Mouse (Mus musculus) G1E (cell line): ENCODE measurements around the gene Krtcap2.

ENCODE experiments used
- CTCF ChIP-seq: IDR thresholded peaks from 2 replicates; pipeline ENCODE4 v1.5.1; 2012; ENCODE audit warnings: low read depth, low read length, inconsistent platforms, mixed read lengths
- GATA1 ChIP-seq: IDR thresholded peaks from 2 replicates; pipeline ENCODE4 v1.6.1; 2012; ENCODE audit warnings: borderline replicate concordance, low read length, inconsistent platforms, mixed read lengths
- TAL1 ChIP-seq: conservative IDR thresholded peaks from 2 replicates; pipeline ENCODE4 v1.6.1; 2012; ENCODE audit warnings: low read depth, low read length, inconsistent platforms, mixed read lengths

DNA sequence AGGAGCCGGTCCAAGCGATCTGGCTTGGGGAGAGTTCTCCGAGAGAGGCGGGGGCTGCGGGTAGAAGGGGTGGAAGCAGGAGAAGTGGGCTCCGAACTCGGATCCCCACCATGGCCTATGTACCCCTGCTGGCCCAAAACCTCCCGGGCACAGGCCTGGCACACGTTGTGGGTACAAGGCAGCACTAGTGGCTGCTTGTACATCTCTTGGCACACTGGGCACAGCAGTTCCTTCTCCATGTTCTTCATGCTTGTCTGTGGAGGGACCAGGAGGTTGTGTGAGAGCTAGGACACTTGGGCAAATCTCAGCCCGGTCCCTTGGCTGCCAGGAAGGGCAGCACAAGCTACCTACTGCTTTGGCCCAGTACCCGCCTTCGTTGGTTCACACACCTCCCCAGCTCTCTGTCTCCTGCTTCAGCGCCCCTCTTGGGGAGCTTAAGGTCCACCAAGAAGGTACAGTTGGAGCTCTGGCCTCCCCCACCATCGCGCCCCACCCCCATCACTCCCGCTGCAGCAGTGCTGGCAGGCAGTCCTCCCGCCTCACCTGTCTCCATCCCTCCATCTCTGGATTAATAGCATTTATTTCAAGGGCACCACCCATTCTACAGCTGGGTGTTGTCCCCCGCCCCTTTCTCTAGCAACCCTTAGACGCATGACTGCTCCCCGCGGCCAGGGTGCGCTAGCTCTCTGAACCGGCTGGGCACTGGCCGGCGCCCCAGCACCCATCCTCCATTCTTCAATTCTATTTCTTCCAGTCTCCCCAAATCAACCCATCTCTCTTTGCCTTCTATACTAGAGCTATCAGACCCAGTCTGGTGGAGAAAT is 1.4 kb upstream of the Krtcap2 start:
- TF ChIP-seq CTCF: no peak
- TF ChIP-seq GATA1: no peak
- no peak for TF ChIP-seq TAL1
